Mouse (Mus musculus) midbrain, embryonic 14.5 days (tissue): ENCODE measurements around the gene Hnrnpul2. TPM values are rescaled to one million over a fixed set of nuclear protein-coding genes. Genes with fewer than 3 reads are reported as not detected.
"Not testable (repeated sequence)": the region's sequence is repeated elsewhere in the genome, so short reads cannot be mapped to it uniquely, and the experiment has no call there.

ENCODE experiments used
- ATAC-seq: fragments of 200-750 bp; cut with Nextera tagmentation; 2 replicates; pipeline ENCODE4 v1.8.0; 2017; ENCODE audit warnings: moderate number of reproducible peaks, moderate library complexity; ENCODE audit not compliant: low FRiP score, low TSS enrichment
- DNase-seq: peaks from one replicate; pipeline ENCODE4 v3.0.0-alpha.2; 2015
- H3K27ac ChIP-seq: fragments of 300-500 bp; sonication (generic); replicated peaks from 2 replicates; pipeline ENCODE4 v1.5.1; 2014; ENCODE audit warnings: mild to moderate bottlenecking, low read depth, low read length, moderate library complexity
- H3K27me3 ChIP-seq: fragments of 300-500 bp; sonication (generic); 2 replicates; pipeline ENCODE4 v1.6.1; 2014; ENCODE audit warnings: low read length, control low read depth, mixed read lengths; ENCODE audit not compliant: control insufficient read depth, insufficient read depth
- H3K36me3 ChIP-seq: fragments of 300-500 bp; sonication (generic); 2 replicates; pipeline ENCODE4 v1.6.1; 2014; ENCODE audit warnings: low read length, control low read depth; ENCODE audit not compliant: control insufficient read depth, insufficient read depth
- H3K4me1 ChIP-seq: fragments of 300-500 bp; sonication (generic); 2 replicates; pipeline ENCODE4 v1.6.1; 2014; ENCODE audit warnings: mild to moderate bottlenecking, antibody characterized with exemption, low read length, control low read depth; ENCODE audit not compliant: control insufficient read depth, insufficient read depth
- H3K4me2 ChIP-seq: fragments of 300-500 bp; sonication (generic); 2 replicates; pipeline ENCODE4 v1.6.1; 2014; ENCODE audit warnings: mild to moderate bottlenecking, low read length, moderate library complexity
- H3K4me3 ChIP-seq: fragments of 300-500 bp; sonication (generic); replicated peaks from 2 replicates; pipeline ENCODE4 v1.5.1; 2014; ENCODE audit warnings: low read depth, low read length
- H3K9ac ChIP-seq: fragments of 300-500 bp; sonication (generic); replicated peaks from 2 replicates; pipeline ENCODE4 v1.6.1; 2014; ENCODE audit warnings: mild to moderate bottlenecking, low read length, moderate library complexity
- H3K9me3 ChIP-seq: fragments of 300-500 bp; sonication (generic); 2 replicates; pipeline ENCODE4 v1.6.1; 2016; ENCODE audit warnings: low read length, control low read depth, mixed read lengths; ENCODE audit not compliant: control insufficient read depth
- WGBS: fragments of 180-500 bp; shearing (Covaris S2); extraction: QIAGEN DNeasy Blood & Tissue Kit; methylation state at CpG from one replicate; pipeline ENCODE4 v1.1.7; 2014; 5-methylcytosine and 5-hydroxymethylcytosine counted together
- polyA plus RNA-seq: library from polyadenylated mRNA; unstranded; fragments of >200 nt; fragmentation: Nextera tagmentation; extraction: Ambion mirVana; gene quantifications from 2 replicates; pipeline ENCODE4 v1.2.1, GENCODE M21; 2014

The Hnrnpul2 gene
- polyA plus RNA-seq, 1 experiment from 2014 or later, result 8.8 TPM

GRCm38 (mm10) chr19:8853117-8853516 lies 33.3 kb downstream of the Hnrnpul2 start:
- Histone ChIP-seq H3K4me2 (no peak overlapping the region), H3K27ac (no peak overlapping the region), H3K4me3 (no peak overlapping the region), H3K27me3 (no peaks in the 10 kb centered on the region), H3K36me3 (peaks cover 11% of the 10 kb centered on the region), H3K9me3 (no peaks in the 10 kb centered on the region), H3K9ac (no peak overlapping the region), H3K4me1 (no peaks in the 10 kb centered on the region)
- ATAC-seq (no peak), DNase-seq (no peak)
- 85% methylated on average over 3 of the region's 3 CpGs for WGBS

- Histone ChIP-seq H3K36me3 (no peaks in the 10 kb centered on the region), H3K4me3 (no peak overlapping the region), H3K4me2 (no peak overlapping the region), H3K4me1 (no peaks in the 10 kb centered on the region), H3K27me3 (no peaks in the 10 kb centered on the region), H3K9me3 (no peaks in the 10 kb centered on the region), H3K9ac (no peak overlapping the region), H3K27ac (no peak overlapping the region)
- 47% methylated on average over 4 of the region's 4 CpGs for WGBS
- ATAC-seq (no peak), DNase-seq (peak; percentile 69)
Measured at GRCm38 (mm10) chr19:8857689-8858088, 37.9 kb downstream of the Hnrnpul2 start.

- WGBS, result 12% methylated on average over 1 of the region's 1 CpGs
- no peaks in the 10 kb centered on the region for H3K36me3 ChIP-seq
- DNase-seq (peak; percentile 62), ATAC-seq (no peak)
- H3K27ac ChIP-seq, result no peak overlapping the region
- no peaks in the 10 kb centered on the region for H3K9me3 ChIP-seq
- H3K4me2 ChIP-seq, result no peak overlapping the region
- H3K4me3 ChIP-seq, result no peak overlapping the region
- H3K27me3 ChIP-seq, result no peaks in the 10 kb centered on the region
- no peaks in the 10 kb centered on the region for H3K4me1 ChIP-seq
- H3K9ac ChIP-seq, result no peak overlapping the region
Measured at GRCm38 (mm10) chr19:8859018-8859417, 39.2 kb downstream of the Hnrnpul2 start.

GRCm38 (mm10) chr19:8864265-8864664 lies 44.5 kb downstream of the Hnrnpul2 start:
- Histone ChIP-seq H3K27ac (no peak overlapping the region), H3K9ac (no peak overlapping the region), H3K9me3 (no peaks in the 10 kb centered on the region), H3K4me2 (no peak overlapping the region), H3K27me3 (no peaks in the 10 kb centered on the region), H3K4me1 (no peaks in the 10 kb centered on the region), H3K4me3 (no peak overlapping the region), H3K36me3 (no peaks in the 10 kb centered on the region)
- DNase-seq (no peak), ATAC-seq (no peak)
- 88% methylated on average over 6 of the region's 6 CpGs for WGBS

GRCm38 (mm10) chr19:8870381-8870780 lies 50.6 kb downstream of the Hnrnpul2 start:
- ATAC-seq, H3K9ac ChIP-seq, H3K9me3 ChIP-seq, H3K27me3 ChIP-seq, DNase-seq, H3K4me3 ChIP-seq, H3K27ac ChIP-seq, H3K4me1 ChIP-seq: not testable (repeated sequence)
- WGBS, result 86% methylated on average over 3 of the region's 3 CpGs
- Histone ChIP-seq H3K4me2 (peak overlapping the region; percentile 84; the same call in 1 of the 2 replicates), H3K36me3 (peaks cover 21% of the 10 kb centered on the region)

GRCm38 (mm10) chr19:8870838-8871237 lies 51.0 kb downstream of the Hnrnpul2 start:
- no peak for DNase-seq
- Histone ChIP-seq H3K27ac (peak overlapping the region; percentile 71), H3K4me2 (peak overlapping the region; percentile 84), H3K9me3 (no peaks in the 10 kb centered on the region), H3K36me3 (peaks cover 25% of the 10 kb centered on the region), H3K4me1 (peaks cover 8% of the 10 kb centered on the region), H3K9ac (peak overlapping the region; percentile 93), H3K4me3 (peak overlapping the region; percentile 95), H3K27me3 (no peaks in the 10 kb centered on the region)
- ATAC-seq, result peak; percentile 38; the same call in 1 of the 2 replicates
- 61% methylated on average over 9 of the region's 9 CpGs for WGBS

- no peaks in the 10 kb centered on the region for H3K9me3 ChIP-seq
Measured at GRCm38 (mm10) chr19:8871267-8872186, 51.7 kb downstream of the Hnrnpul2 start, which contains the start of gene Ubxn1. Ubxn1 (plus strand) TSS chr19:8871496.

GRCm38 (mm10) chr19:8872266-8872840 lies 52.5 kb downstream of the Hnrnpul2 start:
- H3K4me1 ChIP-seq, result peaks cover 8% of the 10 kb centered on the region
- H3K4me3 ChIP-seq, result peak overlapping the region; percentile 95
- no peaks in the 10 kb centered on the region for H3K27me3 ChIP-seq
- peak overlapping the region; percentile 77 for H3K27ac ChIP-seq
- 79% methylated on average over 10 of the region's 10 CpGs for WGBS
- peaks cover 39% of the 10 kb centered on the region for H3K36me3 ChIP-seq
- peak overlapping the region; percentile 93 for H3K9ac ChIP-seq
- no peak for ATAC-seq
- DNase-seq, result no peak
- H3K4me2 ChIP-seq, result peak overlapping the region; percentile 84
- no peaks in the 10 kb centered on the region for H3K9me3 ChIP-seq

More at GRCm38 (mm10) chr19:8871267-8872186, 51.7 kb downstream of the Hnrnpul2 start, which contains the start of gene Ubxn1:
- Histone ChIP-seq H3K4me2 (peak within 1 kb of the TSS; percentile 84), H3K4me3 (peak within 1 kb of the TSS; percentile 95), H3K9ac (peak within 1 kb of the TSS; percentile 93), H3K27me3 (no peaks in the 10 kb centered on the region), H3K36me3 (peaks cover 32% of the 10 kb centered on the region), H3K27ac (peak within 1 kb of the TSS; percentile 77), H3K4me1 (peaks cover 8% of the 10 kb centered on the region)
- DNase-seq (peak; percentile 96), ATAC-seq (peak; percentile 97)
- under 1% methylated on average over 59 of the region's 59 CpGs for WGBS
